Mouse (Mus musculus) urinary bladder, adult 2 months (tissue): Measurements from ENCODE around the gene Fam24a. TPM values are rescaled to one million over a fixed set of nuclear protein-coding genes. Genes with fewer than 3 reads are reported as not detected.

Experiments used
- polyA plus RNA-seq: library from polyadenylated mRNA; depleted of rRNA; stranded (reverse); fragments of >200 nt; gene quantifications from 2 replicates; pipeline ENCODE4 v1.2.3, GENCODE M21; 2012; rRNA removed

Fam24a gene
- polyA plus RNA-seq, 1 experiment, result not detected

Other genes with a start within 250 kb of the Fam24a start
- not detected in 2 replicates for gene 4933402N03Rik, start 187.6 kb upstream of the Fam24a start, polyA plus RNA-seq
- gene 5430419D17Rik, start 159.5 kb upstream of the Fam24a start, polyA plus RNA-seq, result not detected in 2 replicates
- gene Cuzd1, start 11.6 kb upstream of the Fam24a start, polyA plus RNA-seq, result 0.03 TPM in 1 of 2 replicates, not detected in the other
- not detected in 2 replicates for gene Fam24b, start 4.3 kb upstream of the Fam24a start, polyA plus RNA-seq
- 7.9 and 8.3 TPM in 2 replicates for gene 2310057M21Rik, start 28.9 kb downstream of the Fam24a start, polyA plus RNA-seq
- gene Pstk, start 37.3 kb downstream of the Fam24a start, polyA plus RNA-seq, result 47.4 and 49.2 TPM in 2 replicates
- 14.4 and 15.2 TPM in 2 replicates for gene Ikzf5, start 76.7 kb downstream of the Fam24a start, polyA plus RNA-seq
- gene Acadsb, start 76.7 kb downstream of the Fam24a start, polyA plus RNA-seq, result 43.6 and 55.7 TPM in 2 replicates
- gene Hmx3, start 209.0 kb downstream of the Fam24a start, polyA plus RNA-seq, result not detected in 2 replicates
- not detected in 2 replicates for gene Hmx2, start 214.9 kb downstream of the Fam24a start, polyA plus RNA-seq
- gene Bub3, start 226.4 kb downstream of the Fam24a start, polyA plus RNA-seq, result 63.7 and 77.0 TPM in 2 replicates